Mouse (Mus musculus) intestine, embryonic 16.5 days (tissue): ENCODE data around the gene Col11a1. TPM values are rescaled to one million over a fixed set of nuclear protein-coding genes. Genes with fewer than 3 reads are reported as not detected.

ENCODE experiments used
- ATAC-seq: fragments of 200-750 bp; cut with Nextera tagmentation; 2 replicates; pipeline ENCODE4 v1.8.0; 2017; ENCODE audit warnings: moderate TSS enrichment, moderate library complexity
- H3K27ac ChIP-seq: fragments of 300-500 bp; sonication (generic); 2 replicates; pipeline ENCODE4 v1.5.1; 2014; ENCODE audit warnings: mild to moderate bottlenecking, low read length
- H3K27me3 ChIP-seq: fragments of 300-500 bp; sonication (generic); replicated peaks from 2 replicates; pipeline ENCODE4 v1.6.1; 2014; ENCODE audit warnings: low read length, control low read depth, mixed read lengths; ENCODE audit not compliant: control insufficient read depth, insufficient read depth
- H3K36me3 ChIP-seq: fragments of 300-500 bp; sonication (generic); 2 replicates; pipeline ENCODE4 v1.6.1; 2014; ENCODE audit warnings: low read length, control low read depth; ENCODE audit not compliant: control insufficient read depth, insufficient read depth
- H3K4me1 ChIP-seq: fragments of 300-500 bp; sonication (generic); 2 replicates; pipeline ENCODE4 v1.6.1; 2014; ENCODE audit warnings: low read length, control low read depth, mixed read lengths; ENCODE audit not compliant: control insufficient read depth, insufficient read depth
- H3K4me2 ChIP-seq: fragments of 300-500 bp; sonication (generic); 2 replicates; pipeline ENCODE4 v1.6.1; 2014; ENCODE audit warnings: low read depth, low read length, control low read depth
- H3K4me3 ChIP-seq: fragments of 300-500 bp; sonication (generic); 2 replicates; pipeline ENCODE4 v1.5.1; 2014; ENCODE audit warnings: mild to moderate bottlenecking, low read length
- H3K9ac ChIP-seq: fragments of 300-500 bp; sonication (generic); 2 replicates; pipeline ENCODE4 v1.6.1; 2014; ENCODE audit warnings: low read depth, low read length
- H3K9me3 ChIP-seq: fragments of 300-500 bp; sonication (generic); 2 replicates; pipeline ENCODE4 v1.6.1; 2016; ENCODE audit warnings: low read length, control low read depth; ENCODE audit not compliant: control insufficient read depth
- WGBS: fragments of 180-500 bp; shearing (Covaris S2); extraction: QIAGEN DNeasy Blood & Tissue Kit; methylation state at CpG from one replicate; pipeline ENCODE4 v1.1.7; 2014; 5-methylcytosine and 5-hydroxymethylcytosine counted together
- polyA plus RNA-seq: library from polyadenylated mRNA; unstranded; fragments of >200 nt; fragmentation: Nextera tagmentation; extraction: Ambion mirVana; gene quantifications from 2 replicates; pipeline ENCODE4 v1.2.1, GENCODE M21; 2015

The Col11a1 gene
- polyA plus RNA-seq, 1 experiment from 2014 or later = 3.4 TPM

DNA sequence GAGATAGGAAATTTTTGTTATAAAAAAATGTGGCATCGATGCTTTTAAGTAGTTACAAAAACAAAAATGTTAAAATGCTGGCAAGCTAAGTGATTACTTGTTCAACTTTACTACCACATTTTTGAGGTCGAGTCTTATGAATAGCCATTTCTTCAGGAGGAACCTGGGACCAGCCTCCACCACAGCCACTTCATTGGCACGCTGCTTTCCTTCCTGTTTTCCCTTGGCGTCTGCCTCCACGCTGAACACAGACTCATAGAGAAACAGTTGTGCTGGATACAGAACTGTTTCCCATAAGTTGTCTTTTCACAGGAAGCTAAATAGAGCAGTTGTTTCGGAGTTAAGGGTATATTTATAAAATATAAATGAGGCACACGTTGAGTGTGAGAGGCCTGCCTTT is 69.0 kb downstream of the Col11a1 start:
- Histone ChIP-seq H3K4me1 (no peaks in the 10 kb centered on the region), H3K4me2 (no peak overlapping the region), H3K9me3 (no peaks in the 10 kb centered on the region), H3K9ac (no peak overlapping the region), H3K36me3 (no peaks in the 10 kb centered on the region), H3K27me3 (no peaks in the 10 kb centered on the region), H3K27ac (no peak overlapping the region), H3K4me3 (no peak overlapping the region)
- WGBS = 62% methylated on average over 7 of the region's 7 CpGs
- no peak for ATAC-seq

DNA sequence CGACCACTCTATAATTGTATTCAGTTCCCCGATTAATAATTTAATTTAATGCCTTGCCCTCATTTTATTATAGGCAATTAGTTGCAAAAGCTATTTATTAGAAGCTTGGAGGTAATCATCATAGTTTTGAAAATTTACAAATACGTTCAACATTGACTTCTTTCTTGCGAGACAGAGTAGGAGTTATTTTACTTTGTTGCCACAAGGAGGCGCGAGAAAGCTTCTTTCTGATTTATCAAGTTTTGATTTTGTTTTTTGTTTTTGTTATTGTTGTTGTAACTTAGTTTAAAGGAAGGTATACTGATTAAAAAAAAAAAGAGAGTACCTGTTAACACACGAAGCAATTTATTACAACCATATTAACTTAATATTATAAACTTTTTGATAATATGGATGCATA is 76.8 kb downstream of the Col11a1 start:
- Histone ChIP-seq H3K4me3 (no peak overlapping the region), H3K4me1 (no peaks in the 10 kb centered on the region), H3K9ac (no peak overlapping the region), H3K27me3 (no peaks in the 10 kb centered on the region), H3K9me3 (no peaks in the 10 kb centered on the region), H3K4me2 (no peak overlapping the region), H3K27ac (no peak overlapping the region), H3K36me3 (no peaks in the 10 kb centered on the region)
- no peak for ATAC-seq
- WGBS = 30% methylated on average over 7 of the region's 7 CpGs

GRCm38 (mm10) chr3:114147140-114147539 is 116.8 kb downstream of the Col11a1 start:
- H3K9ac ChIP-seq = no peak overlapping the region
- no peak for ATAC-seq
- 18% methylated on average over 3 of the region's 3 CpGs for WGBS

DNA sequence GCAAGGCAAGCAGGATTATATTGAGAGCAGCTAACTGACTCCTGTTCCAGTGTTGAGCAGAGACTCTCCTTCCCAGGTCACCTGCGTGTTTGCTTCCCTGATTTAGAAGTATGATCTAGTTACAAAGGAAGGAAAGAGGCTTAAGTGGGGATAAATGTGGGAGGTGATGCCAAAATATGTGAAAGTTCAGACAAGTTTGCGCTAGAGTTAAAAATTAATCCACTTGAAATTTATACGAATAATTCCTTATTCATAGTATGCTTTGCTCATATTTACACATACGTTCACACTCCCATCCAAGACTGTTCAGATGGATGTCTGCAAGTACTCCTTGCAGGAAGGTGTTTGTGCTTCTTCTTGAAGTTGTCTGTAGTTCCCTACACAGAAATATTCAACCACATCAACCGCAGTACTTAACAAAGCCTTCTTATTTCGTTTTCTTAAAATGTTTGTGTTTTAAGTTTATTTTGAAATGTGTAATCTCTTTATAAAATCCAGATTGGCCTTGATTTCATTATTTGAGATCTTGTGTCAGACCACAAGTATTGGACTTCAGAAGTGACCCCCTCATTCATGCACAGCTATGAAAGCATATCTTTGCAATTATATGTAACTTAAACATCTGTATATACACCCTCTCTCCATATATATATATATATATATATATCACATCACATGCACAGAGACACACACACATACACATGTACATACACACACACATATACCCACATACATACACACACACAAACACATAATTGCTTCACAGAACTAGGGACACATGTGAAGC is 167.8 kb downstream of the Col11a1 start:
- no peak overlapping the region for H3K27ac ChIP-seq
- no peak overlapping the region for H3K4me2 ChIP-seq
- H3K36me3 ChIP-seq = no peaks in the 10 kb centered on the region
- H3K4me1 ChIP-seq = no peaks in the 10 kb centered on the region
- WGBS = 83% methylated on average over 6 of the region's 6 CpGs
- ATAC-seq = no peak
- no peaks in the 10 kb centered on the region for H3K27me3 ChIP-seq
- H3K9ac ChIP-seq = no peak overlapping the region
- no peaks in the 10 kb centered on the region for H3K9me3 ChIP-seq
- H3K4me3 ChIP-seq = no peak overlapping the region

More at GRCm38 (mm10) chr3:114147140-114147539, 116.8 kb downstream of the Col11a1 start:
- no peak overlapping the region for H3K4me3 ChIP-seq
- no peak overlapping the region for H3K4me2 ChIP-seq
- H3K4me1 ChIP-seq = no peaks in the 10 kb centered on the region
- H3K36me3 ChIP-seq = no peaks in the 10 kb centered on the region
- H3K9me3 ChIP-seq = no peaks in the 10 kb centered on the region
- no peaks in the 10 kb centered on the region for H3K27me3 ChIP-seq
- H3K27ac ChIP-seq = no peak overlapping the region

- WGBS = 86% methylated on average over 4 of the region's 4 CpGs
- no peak overlapping the region for H3K27ac ChIP-seq
- no peak for ATAC-seq
These were observed 181.9 kb downstream of the Col11a1 start for GRCm38 (mm10) chr3:114212255-114212654.

GRCm38 (mm10) chr3:114216105-114216504 is 185.8 kb downstream of the Col11a1 start:
- 79% methylated on average over 5 of the region's 5 CpGs for WGBS
- ATAC-seq = no peak
- no peaks in the 10 kb centered on the region for H3K36me3 ChIP-seq
- H3K4me2 ChIP-seq = no peak overlapping the region
- no peak overlapping the region for H3K4me3 ChIP-seq
- no peaks in the 10 kb centered on the region for H3K27me3 ChIP-seq
- no peak overlapping the region for H3K9ac ChIP-seq
- H3K9me3 ChIP-seq = no peaks in the 10 kb centered on the region
- no peaks in the 10 kb centered on the region for H3K4me1 ChIP-seq
- H3K27ac ChIP-seq = no peak overlapping the region

More at GRCm38 (mm10) chr3:114212255-114212654, 181.9 kb downstream of the Col11a1 start:
- Histone ChIP-seq H3K4me2 (no peak overlapping the region), H3K27me3 (no peaks in the 10 kb centered on the region), H3K36me3 (no peaks in the 10 kb centered on the region), H3K4me3 (no peak overlapping the region), H3K9me3 (no peaks in the 10 kb centered on the region), H3K9ac (no peak overlapping the region), H3K4me1 (no peaks in the 10 kb centered on the region)

- Histone ChIP-seq H3K9me3 (no peaks in the 10 kb centered on the region), H3K27me3 (no peaks in the 10 kb centered on the region), H3K4me2 (no peak overlapping the region), H3K9ac (no peak overlapping the region), H3K4me1 (no peaks in the 10 kb centered on the region), H3K4me3 (no peak overlapping the region), H3K27ac (no peak overlapping the region), H3K36me3 (no peaks in the 10 kb centered on the region)
- no peak for ATAC-seq
- 61% methylated on average over 1 of the region's 1 CpGs for WGBS
These were observed 199.2 kb downstream of the Col11a1 start for GRCm38 (mm10) chr3:114229501-114229900.
